Mouse (Mus musculus): ENCODE results near the gene Lin52. TPM values are rescaled to one million over a fixed set of nuclear protein-coding genes. Genes with fewer than 3 reads are reported as not detected.

Gene Lin52
- total RNA-seq, 2 experiments from 2014 or later: 21.3 to 24.6 TPM

DNA sequence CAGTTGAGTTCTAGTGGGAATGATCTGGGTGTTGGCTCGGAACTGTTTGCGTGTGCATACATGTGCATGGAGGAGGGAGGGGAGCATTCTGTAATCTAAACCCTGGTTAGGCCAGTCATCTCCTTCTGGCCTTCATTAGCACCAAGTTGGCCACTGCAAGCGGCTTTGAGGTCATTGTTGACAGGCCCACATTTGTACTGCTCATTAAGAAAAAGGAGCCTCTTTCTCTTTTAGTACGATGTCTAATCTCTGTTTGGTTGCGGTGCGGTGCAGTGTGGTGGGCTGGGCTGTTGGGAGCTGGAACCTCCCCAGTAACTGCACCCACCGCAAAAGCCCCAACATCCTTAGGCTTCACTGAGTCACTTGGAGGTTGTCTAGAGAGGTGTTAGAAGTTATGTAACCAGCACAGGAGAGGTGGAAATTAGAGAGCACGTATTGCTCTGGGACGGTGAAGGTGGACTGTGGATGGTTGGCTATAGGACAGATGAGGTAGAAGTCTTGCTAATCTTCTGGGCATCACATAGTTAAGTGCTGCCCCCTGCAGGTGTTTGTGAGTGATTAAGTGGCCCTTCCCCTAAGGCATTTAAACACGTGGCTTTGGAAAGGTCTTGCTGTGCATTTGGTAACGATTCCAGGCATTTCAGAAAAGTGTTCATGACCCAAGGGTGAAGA lies 126.7 kb downstream of the Lin52 start:
- DNase-seq (ENCODE audit: low spot score in 2 of 2): no peak
- intact Hi-C loops (cut with DNase I): no loop called here

GRCm38 (mm10) chr12:84578440-84578770 lies 127.2 kb downstream of the Lin52 start:
- DNase-seq (ENCODE audit: low spot score in 2 of 2): no peak
- intact Hi-C loops (cut with DNase I): no loop called here

DNA sequence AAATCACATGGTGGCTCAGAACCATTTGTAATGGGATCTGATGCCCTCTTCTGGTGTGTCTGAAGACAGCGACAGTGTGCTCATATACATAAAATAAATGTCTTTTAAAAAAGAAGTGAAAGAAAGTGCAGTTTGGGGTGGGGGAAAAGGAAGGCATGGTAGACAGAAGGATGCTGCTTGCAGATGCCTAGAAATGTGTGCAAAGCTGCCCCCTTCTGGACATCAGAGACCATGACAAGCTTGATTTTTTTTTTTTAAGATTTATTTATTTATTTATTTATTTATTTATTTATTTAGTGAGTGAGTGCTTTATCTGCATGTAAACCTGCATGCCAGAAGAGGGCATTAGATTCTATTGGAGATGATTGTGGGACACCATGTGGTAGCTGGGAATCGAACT lies 130.1 kb downstream of the Lin52 start:
- no peak for DNase-seq (ENCODE audit: low spot score in 2 of 2)
- intact Hi-C loops (cut with DNase I): no loop called here

DNA sequence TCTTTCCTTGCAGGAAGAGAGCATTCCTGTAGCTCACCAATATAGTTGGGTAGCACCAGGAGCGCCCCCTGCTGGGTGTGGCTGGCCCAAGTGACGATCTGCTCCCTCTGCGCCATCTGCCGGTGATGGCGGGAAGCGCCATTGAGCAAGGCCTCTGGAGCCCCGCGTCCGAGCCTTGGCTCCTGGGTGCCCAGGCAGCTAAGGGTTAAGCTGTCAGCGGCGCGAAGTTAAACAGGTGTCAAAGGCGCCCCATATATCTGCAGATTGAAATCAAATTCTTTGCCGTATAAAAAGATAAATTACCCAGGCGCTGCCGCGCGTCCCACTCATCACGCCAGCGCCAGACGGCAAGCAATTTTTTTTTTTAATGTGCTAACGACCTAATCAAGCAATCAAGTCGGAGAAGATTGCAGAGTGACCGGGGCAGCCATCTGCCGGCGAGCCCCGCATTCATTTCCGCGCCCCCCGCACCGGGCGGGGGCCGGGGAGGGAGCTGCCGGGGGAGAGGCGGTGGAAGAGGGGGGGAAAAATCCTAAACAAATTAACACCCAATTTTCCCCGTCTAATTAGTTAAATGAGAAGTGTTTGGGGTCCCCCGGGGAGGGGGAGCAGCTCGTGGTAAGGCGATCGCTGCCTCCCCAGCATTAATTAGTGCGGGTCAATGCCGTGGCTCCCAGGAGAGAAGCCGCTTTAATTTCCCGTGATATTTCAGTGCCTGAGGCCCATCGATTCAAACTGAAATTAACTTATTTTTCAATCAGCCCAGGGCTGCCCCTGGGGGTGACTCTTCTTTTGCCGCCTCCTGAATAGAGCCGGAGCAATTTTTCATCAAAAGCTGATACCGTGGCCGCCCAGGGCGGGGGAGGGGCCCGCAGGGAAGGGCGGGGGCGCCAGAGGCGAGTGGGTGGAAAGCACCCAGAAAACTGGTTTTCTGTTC lies 138.9 kb downstream of the Lin52 start:
- peak; percentile 90 to 95 for DNase-seq (ENCODE audit: low spot score in 2 of 2)
- intact Hi-C loops (cut with DNase I): loop anchor here (2.0 kb wide), 1 partner anchor 121 kb away; no protein-coding TSS in a partner anchor

Other genes with a start within 250 kb of the Lin52 start
- gene Elmsan1, start 232.5 kb upstream of the Lin52 start, total RNA-seq (2021): 10 to 100 TPM; 17.2 to 18.5 TPM
- 10 to 100 TPM; 34.5 to 39.6 TPM for gene Ptgr2, start 166.2 kb upstream of the Lin52 start, total RNA-seq (2021)
- gene Zfp410, start 134.6 kb upstream of the Lin52 start, total RNA-seq (2021): 10 to 100 TPM; 30.7 to 39.5 TPM
- gene Coq6, start 89.8 kb upstream of the Lin52 start, total RNA-seq (2021): 10 to 100 TPM; 25.1 to 29.4 TPM
- gene Fam161b, start 89.6 kb upstream of the Lin52 start, total RNA-seq (2021): 10 to 100 TPM; 11.7 to 13.2 TPM
- gene Entpd5, start 42.4 kb upstream of the Lin52 start, total RNA-seq (2021): 10 to 100 TPM; 24.0 to 25.4 TPM
- 1 to 10 TPM; 4.6 to 9.0 TPM for gene Bbof1, start 42.4 kb upstream of the Lin52 start, total RNA-seq (2021)
- gene Rnf113a2, start 34.2 kb upstream of the Lin52 start, total RNA-seq (2021): 10 to 100 TPM; 11.4 to 13.3 TPM
- 10 to 100 TPM; 44.3 to 49.7 TPM for gene Aldh6a1, start 418 bp upstream of the Lin52 start, total RNA-seq (2021)
- gene Vsx2, start 118.3 kb downstream of the Lin52 start, total RNA-seq (2021): under 1 TPM; 0.16 to 0.22 TPM
- gene Abcd4, start 166.0 kb downstream of the Lin52 start, total RNA-seq (2021): 10 to 100 TPM; 10.5 to 13.1 TPM
- gene Vrtn, start 189.6 kb downstream of the Lin52 start, total RNA-seq (2021): under 1 TPM in 1 of 2 experiments, not detected in 1; 0.47 TPM
- 10 to 100 TPM; 23.0 to 27.6 TPM for gene Syndig1l, start 247.4 kb downstream of the Lin52 start, total RNA-seq (2021)